In genomic region chr11:22692941-22693341, GRCm38 (mm10) we compare ENCODE assay signal across 12 mouse cellular contexts.
DNase-seq lines count a peak whose midpoint lies in the region; ATAC-seq and TF ChIP-seq lines count a peak whose summit lies in the region.
"Had no signal": no experiment of that assay in that cellular context is flagged by ENCODE, and none has a peak within 500 bp of the region (broad histone marks: within the 10 kb centered on the region; RNA-seq: fewer than 3 reads in every experiment).

No protein-coding gene starts in this region.

- DNase-seq in embryo, embryonic 10 days (ENCODE audit: low spot score), result peak; percentile 6
- no peak for DNase-seq in embryo, embryonic 9.5 days (ENCODE audit: extremely low spot score)
- DNase-seq in spleen, adult 2 months (ENCODE audit: low read depth in 1 of 2, low spot score in 2 of 2), result peak; percentile 26 to 41
- DNase-seq in spleen, postnatal 14 days (ENCODE audit: low spot score in 2 of 2), result no peak
- no peak for DNase-seq in cerebellum, adult 2 months
- DNase-seq in urinary bladder, postnatal 14 days (ENCODE audit: low spot score), result no peak
- DNase-seq in ovary, adult 18-20 months (ENCODE audit: low spot score), result no peak
- DNase-seq: cerebellum, adult 11 months had no signal

- H3K4me1 ChIP-seq in spleen, adult 2 months (ENCODE audit: control insufficient read depth, insufficient read depth, insufficient read length), result peaks cover 14% of the 10 kb centered on the region; the same call in 1 of the 2 replicates
- H3K4me1 ChIP-seq in cerebellum, adult 2 months (ENCODE audit: control insufficient read depth, insufficient read depth, low read length), result peaks cover 5% of the 10 kb centered on the region
- H3K4me1 ChIP-seq: limb, embryonic 15.5 days had no signal

- no peak for TF ChIP-seq POLR2A in spleen, adult 2 months (IDR thresholded peaks at IDR 0.05; ENCODE audit: low read depth, low read length)
- TF ChIP-seq POLR2A in cerebellum, adult 2 months (IDR thresholded peaks at IDR 0.05; ENCODE audit: borderline replicate concordance, insufficient read depth, low read length), result no peak

- H3K27ac ChIP-seq in spleen, adult 2 months (ENCODE audit: insufficient read depth, low read length), result peak overlapping the region; percentile 2; the same call in 1 of the 2 replicates
- no peak overlapping the region for H3K27ac ChIP-seq in cerebellum, adult 2 months (ENCODE audit: insufficient read depth, low read length)
- H3K27ac ChIP-seq: heart, embryonic 10.5 days; limb, embryonic 15.5 days had no signal

- H3K36me3 ChIP-seq in spleen, adult 2 months (ENCODE audit: control insufficient read depth, insufficient read depth, low read length), result no peaks in the 10 kb centered on the region
- H3K36me3 ChIP-seq: heart, embryonic 10.5 days; limb, embryonic 15.5 days had no signal

- H3K27me3 ChIP-seq in spleen, adult 2 months (ENCODE audit: control insufficient read depth, insufficient read depth, low read length), result no peaks in the 10 kb centered on the region
- no peaks in the 10 kb centered on the region; the same call in 1 of the 2 replicates for H3K27me3 ChIP-seq in cerebellum, adult 2 months (ENCODE audit: control insufficient read depth, insufficient read depth, low read length)
- H3K27me3 ChIP-seq: limb, embryonic 15.5 days had no signal

- H3K4me3 ChIP-seq in spleen, adult 2 months (ENCODE audit: extremely low read depth, insufficient read depth, insufficient read length), result no peak overlapping the region
- H3K4me3 ChIP-seq in cerebellum, adult 2 months (replicated peaks; ENCODE audit: insufficient read depth, low read depth, low read length), result no peak overlapping the region
- H3K4me3 ChIP-seq: erythroblast, embryonic 14.5 days; heart, embryonic 10.5 days; limb, embryonic 15.5 days had no signal

- WGBS in spleen, adult 2 months, result 3% methylated on average over 1 of the region's 1 CpGs
- WGBS in cerebellum, adult 2 months, result 62% methylated on average over 1 of the region's 1 CpGs

- no peak for TF ChIP-seq CTCF in spleen, adult 2 months (IDR thresholded peaks at IDR 0.05; ENCODE audit: extremely low read depth, insufficient read depth, insufficient read length, insufficient replicate concordance)
- no peak for TF ChIP-seq CTCF in cerebellum, adult 2 months (IDR thresholded peaks at IDR 0.05; ENCODE audit: borderline replicate concordance, insufficient read depth, low read depth, low read length)

- ATAC-seq in hematopoietic stem cell, adult 5-6 weeks (replicated peaks in 1 of 2; ENCODE audit: insufficient read depth in 1 of 2, low FRiP score in 2 of 2, low TSS enrichment in 1 of 2, low read depth in 1 of 2, poor library complexity in 2 of 2, severe bottlenecking in 2 of 2), result peak; percentile 93 to 94

Comparison
In these comparisons a context has a peak if more than half of its experiments do, and no peak if none do; other contexts are left out.
1. DNase-seq: peak in embryo, embryonic 10 days (single experiment) and spleen, adult 2 months (2 of 2); none in embryo, embryonic 9.5 days (single experiment), spleen, postnatal 14 days (0 of 2), cerebellum, adult 2 months (0 of 2), urinary bladder, postnatal 14 days (single experiment) and ovary, adult 18-20 months (single experiment).